Mouse (Mus musculus) thymus, adult 2 months (tissue): ENCODE results near the gene Nfx1. TPM values are rescaled to one million over a fixed set of nuclear protein-coding genes. Genes with fewer than 3 reads are reported as not detected.

Source experiments
- DNase-seq: peaks from one replicate; pipeline ENCODE4 v3.0.0; 2021
- H3K27ac ChIP-seq: fragments of 200-500 bp; 2 replicates; pipeline ENCODE4 v1.5.1; 2012; ENCODE audit warnings: low read length, control low read depth; ENCODE audit not compliant: control insufficient read depth, insufficient read depth
- H3K27me3 ChIP-seq: fragments of 200-500 bp; 2 replicates; pipeline ENCODE4 v1.6.1; 2012; ENCODE audit warnings: mild to moderate bottlenecking, low read length, moderate library complexity, mixed read lengths; ENCODE audit not compliant: control insufficient read depth, insufficient read depth
- H3K36me3 ChIP-seq: fragments of 200-500 bp; 2 replicates; pipeline ENCODE4 v1.6.1; 2012; ENCODE audit warnings: mild to moderate bottlenecking, low read length, moderate library complexity; ENCODE audit not compliant: control insufficient read depth, insufficient read depth
- H3K4me1 ChIP-seq: fragments of 200-500 bp; replicated peaks from 2 replicates; pipeline ENCODE4 v1.6.1; 2012; ENCODE audit warnings: low read length; ENCODE audit not compliant: control insufficient read depth, insufficient read depth
- H3K4me3 ChIP-seq: fragments of 200-500 bp; 2 replicates; pipeline ENCODE4 v1.5.1; 2012; ENCODE audit warnings: mild to moderate bottlenecking, low read length, control low read depth, moderate library complexity; ENCODE audit not compliant: control insufficient read depth, insufficient read depth
- CTCF ChIP-seq: fragments of 200-500 bp; IDR thresholded peaks from 2 replicates; pipeline ENCODE4 v1.5.1; 2012; ENCODE audit warnings: mild to moderate bottlenecking, control low read depth, low read length, moderate library complexity, borderline replicate concordance; ENCODE audit not compliant: control insufficient read depth, poor library complexity, insufficient read depth; ENCODE audit errors: extremely low read depth
- POLR2A ChIP-seq: fragments of 200-500 bp; IDR thresholded peaks from 2 replicates; pipeline ENCODE4 v1.6.1; 2012; ENCODE audit warnings: mild to moderate bottlenecking, low read length, control low read depth, moderate library complexity; ENCODE audit not compliant: control insufficient read depth, poor library complexity, insufficient read depth; ENCODE audit errors: extremely low read depth
- whole genome bisulfite sequencing: fragments of 180-500 bp; shearing (Covaris S2); methylation state at CpG from one replicate; pipeline ENCODE4 v1.1.7; 2018; 5-methylcytosine and 5-hydroxymethylcytosine counted together
- polyA plus RNA-seq: library from polyadenylated mRNA; depleted of rRNA; stranded (reverse); fragments of >200 nt; gene quantifications from 2 replicates; pipeline ENCODE4 v1.2.3, GENCODE M21; 2012

The Nfx1 gene
- polyA plus RNA-seq, 1 experiment, result 43.4 TPM

- no peaks in the 10 kb centered on the region for H3K27me3 ChIP-seq
- H3K36me3 ChIP-seq, result peaks cover 49% of the 10 kb centered on the region
- no peak for DNase-seq
- TF ChIP-seq CTCF (no peak), POLR2A (no peak)
- H3K27ac ChIP-seq, result no peak overlapping the region
- H3K4me3 ChIP-seq, result no peak overlapping the region
- 89% methylated on average over 9 of the region's 9 CpGs for WGBS
- H3K4me1 ChIP-seq, result no peaks in the 10 kb centered on the region
Observed at GRCm38 (mm10) chr4:40936175-40936839, 34.4 kb upstream of the Nfx1 start.

GRCm38 (mm10) chr4:40938793-40939192 lies 31.9 kb upstream of the Nfx1 start:
- peaks cover 71% of the 10 kb centered on the region for H3K36me3 ChIP-seq
- no peak overlapping the region for H3K27ac ChIP-seq
- no peak for DNase-seq
- no peaks in the 10 kb centered on the region for H3K27me3 ChIP-seq
- no peak overlapping the region for H3K4me3 ChIP-seq
- 98% methylated on average over 5 of the region's 5 CpGs for WGBS
- TF ChIP-seq CTCF (no peak), POLR2A (no peak)
- no peaks in the 10 kb centered on the region for H3K4me1 ChIP-seq

- Histone ChIP-seq H3K4me3 (no peak overlapping the region), H3K27me3 (no peaks in the 10 kb centered on the region), H3K36me3 (peaks cover 56% of the 10 kb centered on the region)
Observed at GRCm38 (mm10) chr4:40943651-40944050, 27.1 kb upstream of the Nfx1 start.

GRCm38 (mm10) chr4:40946516-40947121 lies 24.1 kb upstream of the Nfx1 start:
- H3K27me3 ChIP-seq, result no peaks in the 10 kb centered on the region
- peaks cover 2% of the 10 kb centered on the region; the same call in 1 of the 2 replicates for H3K4me1 ChIP-seq
- 90% methylated on average over 7 of the region's 7 CpGs for WGBS
- TF ChIP-seq CTCF (no peak), POLR2A (no peak)
- DNase-seq, result no peak
- H3K36me3 ChIP-seq, result peaks cover 29% of the 10 kb centered on the region
- H3K27ac ChIP-seq, result no peak overlapping the region
- H3K4me3 ChIP-seq, result no peak overlapping the region

More at GRCm38 (mm10) chr4:40943651-40944050, 27.1 kb upstream of the Nfx1 start:
- DNase-seq, result no peak
- Histone ChIP-seq H3K4me1 (peaks cover 2% of the 10 kb centered on the region; the same call in 1 of the 2 replicates), H3K27ac (no peak overlapping the region)
- WGBS, result 98% methylated on average over 5 of the region's 5 CpGs
- TF ChIP-seq POLR2A, result no peak
- no peak for TF ChIP-seq CTCF

- peaks cover 2% of the 10 kb centered on the region; the same call in 1 of the 2 replicates for H3K4me1 ChIP-seq
- H3K27ac ChIP-seq, result peak overlapping the region; percentile 50; the same call in 1 of the 2 replicates
- peak overlapping the region; percentile 71 for H3K4me3 ChIP-seq
- WGBS, result under 1% methylated on average over 40 of the region's 40 CpGs
- no peaks in the 10 kb centered on the region for H3K27me3 ChIP-seq
- H3K36me3 ChIP-seq, result peaks cover 23% of the 10 kb centered on the region
- TF ChIP-seq POLR2A, result no peak
- no peak for TF ChIP-seq CTCF
- no peak for DNase-seq
Observed at GRCm38 (mm10) chr4:40947565-40948159, 23.0 kb upstream of the Nfx1 start.

- DNase-seq, result peak; percentile 99
- peak within 1 kb of the TSS; percentile 65 for H3K27ac ChIP-seq
- no peaks in the 10 kb centered on the region for H3K27me3 ChIP-seq
- peaks cover 22% of the 10 kb centered on the region for H3K36me3 ChIP-seq
- peaks cover 2% of the 10 kb centered on the region; the same call in 1 of the 2 replicates for H3K4me1 ChIP-seq
- WGBS, result under 1% methylated on average over 50 of the region's 50 CpGs
- peak; percentile 44; the same call in 1 of the 2 replicates for TF ChIP-seq CTCF
- TF ChIP-seq POLR2A, result peak; percentile 90
- peak within 1 kb of the TSS; percentile 71 for H3K4me3 ChIP-seq
Observed at GRCm38 (mm10) chr4:40948160-40948708, 22.5 kb upstream of the Nfx1 start, which contains the start of the genes Bag1 and Chmp5. Gene Bag1 (minus strand): TSS chr4:40948294. Gene Chmp5 (plus strand): TSS chr4:40948407.
